Mouse (Mus musculus): ENCODE results near the gene Soga1. TPM values are rescaled to one million over a fixed set of nuclear protein-coding genes. Genes with fewer than 3 reads are reported as not detected.

The Soga1 gene
- polyA plus RNA-seq, 1 experiment from 2014 or later: 5.3 TPM

GRCm38 (mm10) chr2:157108236-157108635 lies 29.2 kb upstream of the Soga1 start:
- Histone ChIP-seq H3K4me3 (ENCODE audit: low read depth, low read length) (no peak overlapping the region), H3K4me1 (replicated peaks; ENCODE audit: control insufficient read depth, insufficient read depth, low read length) (no peaks in the 10 kb centered on the region), H3K4me2 (no peak overlapping the region), H3K9ac (ENCODE audit: low read depth, low read length) (no peak overlapping the region), H3K9me3 (ENCODE audit: control insufficient read depth, low read length) (no peaks in the 10 kb centered on the region), H3K27ac (ENCODE audit: low read depth, low read length) (no peak overlapping the region), H3K27me3 (replicated peaks; ENCODE audit: control insufficient read depth, insufficient read depth, low read length) (no peaks in the 10 kb centered on the region), H3K36me3 (ENCODE audit: control insufficient read depth, insufficient read depth, low read length) (peaks cover 18% of the 10 kb centered on the region; the same call in 1 of the 2 replicates)
- DNase-seq (ENCODE audit: low spot score): no peak
- WGBS: 63% methylated on average over 4 of the region's 4 CpGs
- ATAC-seq (replicated peaks; ENCODE audit: low FRiP score): no peak

- no peak for DNase-seq (ENCODE audit: low spot score)
- ATAC-seq (replicated peaks; ENCODE audit: low FRiP score): no peak
- no peaks in the 10 kb centered on the region for H3K4me1 ChIP-seq (replicated peaks; ENCODE audit: control insufficient read depth, insufficient read depth, low read length)
- no peaks in the 10 kb centered on the region for H3K9me3 ChIP-seq (ENCODE audit: control insufficient read depth, low read length)
- no peak overlapping the region for H3K9ac ChIP-seq (ENCODE audit: low read depth, low read length)
- H3K36me3 ChIP-seq (ENCODE audit: control insufficient read depth, insufficient read depth, low read length): peaks cover 22% of the 10 kb centered on the region; the same call in 1 of the 2 replicates
- WGBS: 85% methylated on average over 8 of the region's 8 CpGs
- no peak overlapping the region for H3K4me2 ChIP-seq
- no peak overlapping the region for H3K27ac ChIP-seq (ENCODE audit: low read depth, low read length)
- H3K27me3 ChIP-seq (replicated peaks; ENCODE audit: control insufficient read depth, insufficient read depth, low read length): no peaks in the 10 kb centered on the region
- no peak overlapping the region for H3K4me3 ChIP-seq (ENCODE audit: low read depth, low read length)
These were observed 25.4 kb upstream of the Soga1 start for GRCm38 (mm10) chr2:157104454-157104853.

GRCm38 (mm10) chr2:157102256-157102655 lies 23.2 kb upstream of the Soga1 start:
- Histone ChIP-seq H3K9ac (ENCODE audit: low read depth, low read length) (no peak overlapping the region), H3K4me1 (replicated peaks; ENCODE audit: control insufficient read depth, insufficient read depth, low read length) (no peaks in the 10 kb centered on the region), H3K27ac (ENCODE audit: low read depth, low read length) (no peak overlapping the region), H3K9me3 (ENCODE audit: control insufficient read depth, low read length) (no peaks in the 10 kb centered on the region), H3K4me3 (ENCODE audit: low read depth, low read length) (no peak overlapping the region), H3K4me2 (no peak overlapping the region), H3K36me3 (ENCODE audit: control insufficient read depth, insufficient read depth, low read length) (peaks cover 20% of the 10 kb centered on the region; the same call in 1 of the 2 replicates), H3K27me3 (replicated peaks; ENCODE audit: control insufficient read depth, insufficient read depth, low read length) (no peaks in the 10 kb centered on the region)
- ATAC-seq (replicated peaks; ENCODE audit: low FRiP score) (no peak), DNase-seq (ENCODE audit: low spot score) (no peak)
- 68% methylated on average over 2 of the region's 2 CpGs for WGBS

GRCm38 (mm10) chr2:157101650-157102049 lies 22.6 kb upstream of the Soga1 start:
- no peaks in the 10 kb centered on the region for H3K4me1 ChIP-seq (replicated peaks; ENCODE audit: control insufficient read depth, insufficient read depth, low read length)
- H3K9ac ChIP-seq (ENCODE audit: low read depth, low read length): no peak overlapping the region
- DNase-seq (ENCODE audit: low spot score): no peak
- no peak for ATAC-seq (replicated peaks; ENCODE audit: low FRiP score)
- peaks cover 20% of the 10 kb centered on the region; the same call in 1 of the 2 replicates for H3K36me3 ChIP-seq (ENCODE audit: control insufficient read depth, insufficient read depth, low read length)
- 94% methylated on average over 9 of the region's 9 CpGs for WGBS
- H3K4me2 ChIP-seq: no peak overlapping the region
- no peaks in the 10 kb centered on the region for H3K27me3 ChIP-seq (replicated peaks; ENCODE audit: control insufficient read depth, insufficient read depth, low read length)
- H3K4me3 ChIP-seq (ENCODE audit: low read depth, low read length): no peak overlapping the region
- no peak overlapping the region for H3K27ac ChIP-seq (ENCODE audit: low read depth, low read length)
- no peaks in the 10 kb centered on the region for H3K9me3 ChIP-seq (ENCODE audit: control insufficient read depth, low read length)

- no peak overlapping the region for H3K4me3 ChIP-seq (ENCODE audit: low read depth, low read length)
- no peak overlapping the region for H3K9ac ChIP-seq (ENCODE audit: low read depth, low read length)
- H3K4me1 ChIP-seq (replicated peaks; ENCODE audit: control insufficient read depth, insufficient read depth, low read length): no peaks in the 10 kb centered on the region
- H3K4me2 ChIP-seq: no peak overlapping the region
- no peaks in the 10 kb centered on the region for H3K9me3 ChIP-seq (ENCODE audit: control insufficient read depth, low read length)
- H3K27me3 ChIP-seq (replicated peaks; ENCODE audit: control insufficient read depth, insufficient read depth, low read length): no peaks in the 10 kb centered on the region
- no peak for DNase-seq (ENCODE audit: low spot score)
- ATAC-seq (replicated peaks; ENCODE audit: low FRiP score): no peak
- H3K27ac ChIP-seq (ENCODE audit: low read depth, low read length): no peak overlapping the region
- H3K36me3 ChIP-seq (ENCODE audit: control insufficient read depth, insufficient read depth, low read length): peaks cover 20% of the 10 kb centered on the region; the same call in 1 of the 2 replicates
- WGBS: 89% methylated on average over 12 of the region's 12 CpGs
These were observed 21.2 kb upstream of the Soga1 start for GRCm38 (mm10) chr2:157100319-157100605.

GRCm38 (mm10) chr2:157099532-157100318 lies 20.7 kb upstream of the Soga1 start:
- no peak overlapping the region for H3K27ac ChIP-seq (ENCODE audit: low read depth, low read length)

GRCm38 (mm10) chr2:157095005-157095755 lies 16.1 kb upstream of the Soga1 start:
- Histone ChIP-seq H3K4me3 (ENCODE audit: low read depth, low read length) (no peak overlapping the region), H3K4me1 (replicated peaks; ENCODE audit: control insufficient read depth, insufficient read depth, low read length) (no peaks in the 10 kb centered on the region), H3K27me3 (replicated peaks; ENCODE audit: control insufficient read depth, insufficient read depth, low read length) (no peaks in the 10 kb centered on the region; the same call in 1 of the 2 replicates), H3K4me2 (no peak overlapping the region), H3K9ac (ENCODE audit: low read depth, low read length) (no peak overlapping the region), H3K36me3 (ENCODE audit: control insufficient read depth, insufficient read depth, low read length) (peaks cover 2% of the 10 kb centered on the region; the same call in 1 of the 2 replicates), H3K9me3 (ENCODE audit: control insufficient read depth, low read length) (no peaks in the 10 kb centered on the region), H3K27ac (ENCODE audit: low read depth, low read length) (no peak overlapping the region)
- 64% methylated on average over 9 of the region's 9 CpGs for WGBS
- DNase-seq (ENCODE audit: low spot score): peak; percentile 48
- no peak for ATAC-seq (replicated peaks; ENCODE audit: low FRiP score)

More at GRCm38 (mm10) chr2:157099532-157100318, 20.7 kb upstream of the Soga1 start:
- Histone ChIP-seq H3K9me3 (ENCODE audit: control insufficient read depth, low read length) (no peaks in the 10 kb centered on the region), H3K4me3 (ENCODE audit: low read depth, low read length) (no peak overlapping the region), H3K27me3 (replicated peaks; ENCODE audit: control insufficient read depth, insufficient read depth, low read length) (no peaks in the 10 kb centered on the region), H3K4me2 (no peak overlapping the region), H3K9ac (ENCODE audit: low read depth, low read length) (no peak overlapping the region), H3K4me1 (replicated peaks; ENCODE audit: control insufficient read depth, insufficient read depth, low read length) (no peaks in the 10 kb centered on the region), H3K36me3 (ENCODE audit: control insufficient read depth, insufficient read depth, low read length) (peaks cover 16% of the 10 kb centered on the region; the same call in 1 of the 2 replicates)
- ATAC-seq (replicated peaks; ENCODE audit: low FRiP score) (no peak), DNase-seq (ENCODE audit: low spot score) (no peak)
- 81% methylated on average over 12 of the region's 12 CpGs for whole genome bisulfite sequencing

- no peaks in the 10 kb centered on the region for H3K36me3 ChIP-seq (ENCODE audit: control insufficient read depth, insufficient read depth, low read length)
- H3K9ac ChIP-seq (ENCODE audit: low read depth, low read length): no peak overlapping the region
- DNase-seq (ENCODE audit: low spot score) (no peak), ATAC-seq (replicated peaks; ENCODE audit: low FRiP score) (no peak)
- WGBS: 70% methylated on average over 8 of the region's 8 CpGs
- H3K27ac ChIP-seq (ENCODE audit: low read depth, low read length): no peak overlapping the region
- H3K4me1 ChIP-seq (replicated peaks; ENCODE audit: control insufficient read depth, insufficient read depth, low read length): peaks cover 3% of the 10 kb centered on the region; the same call in 1 of the 2 replicates
- no peak overlapping the region for H3K4me3 ChIP-seq (ENCODE audit: low read depth, low read length)
- H3K9me3 ChIP-seq (ENCODE audit: control insufficient read depth, low read length): no peaks in the 10 kb centered on the region
- no peak overlapping the region for H3K4me2 ChIP-seq
- H3K27me3 ChIP-seq (replicated peaks; ENCODE audit: control insufficient read depth, insufficient read depth, low read length): no peaks in the 10 kb centered on the region; the same call in 1 of the 2 replicates
These were observed 13.0 kb upstream of the Soga1 start for GRCm38 (mm10) chr2:157092024-157092423.

Data from liver, embryonic 11.5 days (tissue).